Mouse (Mus musculus) erythroblast, embryonic 14.5 days (primary cell): ENCODE measurements around the gene Cwc27.

Experiments used
- GATA1 ChIP-seq: IDR thresholded peaks from 2 replicates; pipeline ENCODE4 v1.6.1; 2012; ENCODE audit warnings: low read length, inconsistent platforms, mixed read lengths
- TAL1 ChIP-seq: IDR thresholded peaks from 3 replicates; pipeline ENCODE4 v1.6.1; 2012; ENCODE audit warnings: low read length, inconsistent platforms, mixed read lengths

DNA sequence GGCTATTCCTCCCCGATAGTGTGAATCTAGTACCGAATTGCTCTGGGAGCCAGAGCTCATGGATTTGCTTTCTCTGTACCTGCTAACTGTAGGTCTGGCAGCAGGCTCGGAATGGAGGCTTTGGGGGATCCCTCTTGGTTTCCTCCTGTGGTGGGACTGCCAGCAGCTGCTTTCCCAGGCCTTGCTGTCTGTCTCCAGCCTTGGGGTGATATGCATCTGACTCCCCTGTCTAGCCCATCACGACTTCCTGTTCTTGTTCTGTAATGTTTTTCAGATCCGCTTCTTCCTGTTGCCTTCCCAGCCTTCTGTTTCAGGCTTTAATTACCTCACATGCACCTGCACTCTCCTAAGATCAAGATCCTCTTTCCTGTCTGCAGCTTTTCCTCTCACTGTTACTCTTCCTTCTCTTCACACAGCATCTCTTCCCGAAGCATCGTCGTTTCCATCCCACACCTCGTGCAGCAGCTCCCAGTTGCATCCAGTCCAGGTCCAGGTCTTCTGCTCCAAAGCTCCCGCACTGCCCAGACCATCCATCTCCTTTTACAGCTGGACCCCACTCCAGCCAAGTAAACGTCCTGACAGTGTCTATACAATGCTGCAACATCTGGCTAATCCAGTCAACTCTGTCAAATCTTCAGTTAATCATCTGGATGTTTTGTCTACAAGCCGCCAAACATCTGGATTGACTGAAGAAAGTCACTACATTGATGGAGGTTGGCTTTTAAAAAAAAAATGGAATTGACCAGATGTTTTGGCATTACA, 193.6 kb downstream of the Cwc27 start:
- TF ChIP-seq TAL1 (no peak), GATA1 (no peak)
